Mouse (Mus musculus): ENCODE measurements around the gene Mta3. TPM values are rescaled to one million over a fixed set of nuclear protein-coding genes. Genes with fewer than 3 reads are reported as not detected.

Mta3 gene
- polyA plus RNA-seq, 1 experiment from 2014 or later: 29.8 TPM

- Histone ChIP-seq H3K9ac (ENCODE audit: low read depth, low read length) (no peak overlapping the region), H3K27ac (ENCODE audit: low read depth, low read length) (no peak overlapping the region), H3K36me3 (ENCODE audit: control insufficient read depth, insufficient read depth) (no peaks in the 10 kb centered on the region), H3K4me2 (replicated peaks; ENCODE audit: low read depth) (0 out of 2 replicates have a peak overlapping the region, but pooled peaks have one; percentile 21), H3K9me3 (ENCODE audit: control insufficient read depth) (no peaks in the 10 kb centered on the region), H3K4me3 (ENCODE audit: low read depth, low read length) (no peak overlapping the region), H3K27me3 (replicated peaks; ENCODE audit: control insufficient read depth, insufficient read depth, low read length) (no peaks in the 10 kb centered on the region), H3K4me1 (replicated peaks; ENCODE audit: control insufficient read depth, insufficient read depth, low read length) (no peaks in the 10 kb centered on the region)
- peak; percentile 97 for TF ChIP-seq CTCF (IDR thresholded peaks at IDR 0.05; ENCODE audit: low read depth)
- 14% methylated on average over 9 of the region's 9 CpGs for whole genome bisulfite sequencing
- ATAC-seq: no peak
Measured at GRCm38 (mm10) chr17:83850458-83850857, 144.5 kb downstream of the Mta3 start.

- no peak for ATAC-seq
- no peak for TF ChIP-seq CTCF (IDR thresholded peaks at IDR 0.05; ENCODE audit: low read depth)
- WGBS: 84% methylated on average over 5 of the region's 5 CpGs
Measured at GRCm38 (mm10) chr17:83850864-83851263, 144.9 kb downstream of the Mta3 start.

GRCm38 (mm10) chr17:83853831-83854230 lies 147.9 kb downstream of the Mta3 start:
- H3K9ac ChIP-seq (ENCODE audit: low read depth, low read length): no peak overlapping the region
- ATAC-seq: no peak
- H3K27ac ChIP-seq (ENCODE audit: low read depth, low read length): no peak overlapping the region
- TF ChIP-seq CTCF (IDR thresholded peaks at IDR 0.05; ENCODE audit: low read depth): peak; percentile 54
- no peaks in the 10 kb centered on the region for H3K9me3 ChIP-seq (ENCODE audit: control insufficient read depth)
- H3K4me1 ChIP-seq (replicated peaks; ENCODE audit: control insufficient read depth, insufficient read depth, low read length): no peaks in the 10 kb centered on the region
- no peaks in the 10 kb centered on the region for H3K36me3 ChIP-seq (ENCODE audit: control insufficient read depth, insufficient read depth)
- 42% methylated on average over 3 of the region's 3 CpGs for WGBS
- no peaks in the 10 kb centered on the region for H3K27me3 ChIP-seq (replicated peaks; ENCODE audit: control insufficient read depth, insufficient read depth, low read length)
- H3K4me2 ChIP-seq (replicated peaks; ENCODE audit: low read depth): peak overlapping the region; percentile 58
- peak overlapping the region; percentile 25; the same call in 1 of the 2 replicates for H3K4me3 ChIP-seq (ENCODE audit: low read depth, low read length)

More at GRCm38 (mm10) chr17:83850864-83851263, 144.9 kb downstream of the Mta3 start:
- no peaks in the 10 kb centered on the region for H3K4me1 ChIP-seq (replicated peaks; ENCODE audit: control insufficient read depth, insufficient read depth, low read length)
- H3K4me2 ChIP-seq (replicated peaks; ENCODE audit: low read depth): no peak overlapping the region
- H3K4me3 ChIP-seq (ENCODE audit: low read depth, low read length): no peak overlapping the region
- no peaks in the 10 kb centered on the region for H3K27me3 ChIP-seq (replicated peaks; ENCODE audit: control insufficient read depth, insufficient read depth, low read length)
- no peaks in the 10 kb centered on the region for H3K36me3 ChIP-seq (ENCODE audit: control insufficient read depth, insufficient read depth)
- no peaks in the 10 kb centered on the region for H3K9me3 ChIP-seq (ENCODE audit: control insufficient read depth)
- no peak overlapping the region for H3K27ac ChIP-seq (ENCODE audit: low read depth, low read length)
- H3K9ac ChIP-seq (ENCODE audit: low read depth, low read length): no peak overlapping the region

GRCm38 (mm10) chr17:83854284-83854918 lies 148.4 kb downstream of the Mta3 start:
- H3K4me2 ChIP-seq (replicated peaks; ENCODE audit: low read depth): peak overlapping the region; percentile 58
- no peak for TF ChIP-seq CTCF (IDR thresholded peaks at IDR 0.05; ENCODE audit: low read depth)
- WGBS: 30% methylated on average over 12 of the region's 12 CpGs
- ATAC-seq: peak; percentile 84
- no peaks in the 10 kb centered on the region for H3K36me3 ChIP-seq (ENCODE audit: control insufficient read depth, insufficient read depth)
- no peak overlapping the region for H3K27ac ChIP-seq (ENCODE audit: low read depth, low read length)
- H3K27me3 ChIP-seq (replicated peaks; ENCODE audit: control insufficient read depth, insufficient read depth, low read length): no peaks in the 10 kb centered on the region
- no peaks in the 10 kb centered on the region for H3K9me3 ChIP-seq (ENCODE audit: control insufficient read depth)
- no peak overlapping the region for H3K9ac ChIP-seq (ENCODE audit: low read depth, low read length)
- H3K4me3 ChIP-seq (ENCODE audit: low read depth, low read length): peak overlapping the region; percentile 25
- H3K4me1 ChIP-seq (replicated peaks; ENCODE audit: control insufficient read depth, insufficient read depth, low read length): no peaks in the 10 kb centered on the region

DNA sequence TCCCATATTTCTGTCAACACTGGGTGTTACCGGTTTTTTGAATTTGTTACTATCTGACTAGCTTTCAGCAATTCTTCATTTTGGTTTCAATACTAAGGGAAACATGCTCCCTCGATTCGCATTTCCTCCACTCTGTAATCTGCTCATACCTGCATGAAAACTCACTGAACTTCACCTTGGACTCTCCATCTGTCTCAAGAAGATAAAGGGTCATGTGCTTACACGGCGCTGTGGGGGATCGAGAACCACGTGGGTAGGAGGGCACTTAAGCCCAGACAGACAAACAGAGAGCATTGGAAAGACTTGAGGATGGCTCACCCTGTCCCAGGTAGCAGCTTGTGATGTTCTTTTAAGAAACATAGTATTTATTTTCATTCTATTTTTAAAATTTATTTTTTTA lies 152.4 kb downstream of the Mta3 start:
- no peak for ATAC-seq
- H3K4me2 ChIP-seq (replicated peaks; ENCODE audit: low read depth): no peak overlapping the region
- H3K27ac ChIP-seq (ENCODE audit: low read depth, low read length): no peak overlapping the region
- 76% methylated on average over 7 of the region's 7 CpGs for WGBS
- H3K9me3 ChIP-seq (ENCODE audit: control insufficient read depth): no peaks in the 10 kb centered on the region
- H3K4me3 ChIP-seq (ENCODE audit: low read depth, low read length): no peak overlapping the region
- H3K27me3 ChIP-seq (replicated peaks; ENCODE audit: control insufficient read depth, insufficient read depth, low read length): no peaks in the 10 kb centered on the region
- H3K4me1 ChIP-seq (replicated peaks; ENCODE audit: control insufficient read depth, insufficient read depth, low read length): no peaks in the 10 kb centered on the region
- TF ChIP-seq CTCF (IDR thresholded peaks at IDR 0.05; ENCODE audit: low read depth): no peak
- H3K36me3 ChIP-seq (ENCODE audit: control insufficient read depth, insufficient read depth): no peaks in the 10 kb centered on the region
- H3K9ac ChIP-seq (ENCODE audit: low read depth, low read length): no peak overlapping the region

- Histone ChIP-seq H3K4me1 (replicated peaks; ENCODE audit: control insufficient read depth, insufficient read depth, low read length) (no peaks in the 10 kb centered on the region), H3K27ac (ENCODE audit: low read depth, low read length) (no peak overlapping the region), H3K4me3 (ENCODE audit: low read depth, low read length) (no peak overlapping the region), H3K9ac (ENCODE audit: low read depth, low read length) (no peak overlapping the region), H3K36me3 (ENCODE audit: control insufficient read depth, insufficient read depth) (no peaks in the 10 kb centered on the region), H3K9me3 (ENCODE audit: control insufficient read depth) (no peaks in the 10 kb centered on the region), H3K27me3 (replicated peaks; ENCODE audit: control insufficient read depth, insufficient read depth, low read length) (no peaks in the 10 kb centered on the region), H3K4me2 (replicated peaks; ENCODE audit: low read depth) (no peak overlapping the region)
- 85% methylated on average over 4 of the region's 4 CpGs for WGBS
- ATAC-seq: no peak
- no peak for TF ChIP-seq CTCF (IDR thresholded peaks at IDR 0.05; ENCODE audit: low read depth)
Measured at GRCm38 (mm10) chr17:83859639-83860038, 153.7 kb downstream of the Mta3 start.

Data from intestine, postnatal 0 days (tissue).